Mouse (Mus musculus): ENCODE results near the gene Tnni3.
A peak's percentile ranks its signal among the peaks of the same experiment; 100 is the strongest.

DNA sequence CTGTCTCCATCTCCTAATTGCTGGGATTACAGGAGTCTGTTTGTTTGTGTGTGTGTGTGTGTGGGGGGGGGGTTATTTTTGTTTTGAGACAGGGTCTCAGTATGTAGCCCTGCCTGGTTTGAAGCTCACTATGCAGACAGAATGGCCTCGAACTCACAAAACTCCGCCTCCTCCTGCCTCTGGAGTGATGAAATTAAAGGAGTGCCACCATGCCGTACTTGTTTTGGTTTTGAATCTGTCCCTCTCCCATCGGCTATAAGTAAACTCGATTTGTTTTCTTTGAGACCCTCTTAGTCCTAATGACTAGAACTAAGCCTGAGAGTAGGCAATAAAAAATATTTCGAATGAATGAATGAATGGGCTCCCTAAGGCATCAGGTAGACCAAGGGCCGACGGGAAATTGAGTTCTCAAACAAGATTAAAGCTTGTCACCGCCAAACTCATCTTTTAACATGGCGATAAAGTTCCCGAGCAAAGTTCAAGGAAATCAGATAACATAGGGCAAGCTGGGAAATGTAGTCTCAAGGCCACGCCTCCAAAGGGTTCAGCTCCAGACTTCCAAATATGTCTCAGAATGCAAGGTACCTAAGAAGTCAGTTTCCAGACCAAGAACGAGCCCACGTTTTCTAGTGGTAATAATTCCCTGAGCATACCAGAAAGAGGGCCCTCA, 21.5 kb downstream of the Tnni3 start:
- no peak for TF ChIP-seq CTCF (IDR thresholded peaks at IDR 0.05; ENCODE audit: borderline replicate concordance, insufficient read depth, low read length)
- peak; percentile 37; the same call in 1 of the 2 replicates for TF ChIP-seq POLR2A (IDR thresholded peaks at IDR 0.05; ENCODE audit: low read depth, low read length)
